Mouse (Mus musculus) lung, adult 2 months (tissue): Measurements from ENCODE around the gene Olfr281. TPM values are rescaled to one million over a fixed set of nuclear protein-coding genes. Genes with fewer than 3 reads are reported as not detected.
A peak's percentile ranks its signal among the peaks of the same experiment; 100 is the strongest.
"Not testable (repeated sequence)": the region's sequence is repeated elsewhere in the genome, so short reads cannot be mapped to it uniquely, and the experiment has no call there.

Experiments used
- DNase-seq: peaks from one replicate; pipeline ENCODE4 v3.0.0; 2022
- H3K4me1 ChIP-seq: fragments of 200-500 bp; 2 replicates; pipeline ENCODE4 v1.6.1; 2011; ENCODE audit warnings: low read length; ENCODE audit not compliant: control insufficient read depth, insufficient read depth
- H3K4me3 ChIP-seq: fragments of 200-500 bp; replicated peaks from 2 replicates; pipeline ENCODE3; 2011; ENCODE audit warnings: low read depth, mild to moderate bottlenecking, control low read depth, low read length; ENCODE audit errors: extremely low read depth
- CTCF ChIP-seq: fragments of 200-500 bp; IDR thresholded peaks from 2 replicates; pipeline ENCODE4 v1.5.1; 2011; ENCODE audit warnings: mild to moderate bottlenecking, low read length, control low read depth; ENCODE audit not compliant: insufficient read depth
- POLR2A ChIP-seq: fragments of 200-500 bp; IDR thresholded peaks from 2 replicates; pipeline ENCODE4 v1.6.1; 2011; ENCODE audit warnings: low read depth, mild to moderate bottlenecking, control low read depth, low read length, borderline replicate concordance; ENCODE audit errors: extremely low read depth
- WGBS: fragments of 180-500 bp; shearing (Covaris S2); methylation state at CpG from one replicate; pipeline ENCODE4 v1.1.7; 2018; 5-methylcytosine and 5-hydroxymethylcytosine counted together
- polyA plus RNA-seq: library from polyadenylated mRNA; depleted of rRNA; stranded (reverse); fragments of >200 nt; gene quantifications from 2 replicates; pipeline ENCODE4 v1.2.3, GENCODE M21; 2012

Gene Olfr281
- polyA plus RNA-seq, 1 experiment, result not detected

GRCm38 (mm10) chr15:98425188-98425587, 27.2 kb upstream of the Olfr281 start:
- Histone ChIP-seq H3K4me3 (no peak overlapping the region), H3K4me1 (no peaks in the 10 kb centered on the region)
- TF ChIP-seq CTCF (no peak), POLR2A (no peak)
- DNase-seq, result no peak
- 82% methylated on average over 7 of the region's 7 CpGs for WGBS

- not testable (repeated sequence) for H3K4me1 ChIP-seq, DNase-seq, H3K4me3 ChIP-seq
- 69% methylated on average over 5 of the region's 5 CpGs for WGBS
These were observed 21.5 kb upstream of the Olfr281 start, which contains the start of gene Olfr282 for GRCm38 (mm10) chr15:98430925-98431324. TSS of gene Olfr282 (plus strand) at chr15:98431225.

DNA sequence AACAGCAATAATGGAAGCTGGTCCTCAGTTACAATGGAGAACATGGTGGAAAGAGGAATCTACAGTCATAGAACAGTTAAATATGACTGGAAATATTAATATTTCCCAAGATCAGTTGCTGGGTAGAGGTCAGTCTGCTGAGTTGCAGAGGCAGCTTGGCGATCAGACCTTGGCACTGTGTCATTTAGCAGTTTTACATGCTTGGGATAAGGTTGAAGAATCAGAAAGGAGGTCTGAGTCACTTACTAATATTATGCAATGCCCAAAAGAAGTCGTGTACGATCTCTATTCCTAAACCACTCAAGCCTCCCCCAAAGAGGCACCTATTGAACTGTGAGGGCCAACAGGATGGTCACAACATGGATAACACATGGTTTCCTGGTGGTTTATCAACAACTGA, 7.8 kb upstream of the Olfr281 start:
- WGBS, result 77% methylated on average over 3 of the region's 3 CpGs
- H3K4me1 ChIP-seq, result no peaks in the 10 kb centered on the region
- no peak overlapping the region for H3K4me3 ChIP-seq
- no peak for TF ChIP-seq POLR2A
- no peak for TF ChIP-seq CTCF
- no peak for DNase-seq

DNA sequence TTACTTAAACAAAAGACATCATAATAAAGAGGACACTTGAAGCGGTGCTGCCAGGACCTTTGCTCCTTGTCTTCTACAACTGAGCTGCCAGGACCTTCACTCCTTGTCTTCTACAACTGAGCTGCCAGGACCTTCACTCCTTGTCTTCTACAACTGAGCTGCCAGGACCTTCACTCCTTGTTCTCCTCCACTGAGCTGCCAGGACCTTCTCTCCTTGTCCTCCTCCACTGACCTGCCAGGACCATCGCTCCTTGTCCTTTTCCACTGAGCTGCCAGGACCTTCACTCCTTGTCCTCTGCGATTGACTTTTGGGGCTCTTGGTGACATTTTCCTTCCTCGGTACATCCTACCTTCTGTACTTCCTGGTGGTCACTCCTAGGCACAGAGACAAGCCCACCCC, 3.9 kb upstream of the Olfr281 start:
- H3K4me1 ChIP-seq, result no peaks in the 10 kb centered on the region; the same call in 1 of the 2 replicates
- H3K4me3 ChIP-seq, result no peak overlapping the region
- TF ChIP-seq CTCF (no peak), POLR2A (no peak)
- WGBS, result 56% methylated on average over 4 of the region's 4 CpGs
- no peak for DNase-seq

GRCm38 (mm10) chr15:98469596-98469995, 17.2 kb downstream of the Olfr281 start, which contains the start of gene OR5BS1P:
TSS of gene OR5BS1P (plus strand) at chr15:98469896.
- 95% methylated on average over 4 of the region's 4 CpGs for WGBS
- H3K4me3 ChIP-seq, result no peak within 1 kb of the TSS
- no peaks in the 10 kb centered on the region for H3K4me1 ChIP-seq
- DNase-seq, result no peak
- no peak for TF ChIP-seq CTCF
- TF ChIP-seq POLR2A, result no peak

GRCm38 (mm10) chr15:98471539-98471938, 19.2 kb downstream of the Olfr281 start:
- Histone ChIP-seq H3K4me3 (no peak overlapping the region), H3K4me1 (no peaks in the 10 kb centered on the region)
- 92% methylated on average over 13 of the region's 13 CpGs for WGBS
- DNase-seq, result no peak
- no peak for TF ChIP-seq POLR2A
- no peak for TF ChIP-seq CTCF

- no peak for DNase-seq
- no peak for TF ChIP-seq CTCF
- no peak for TF ChIP-seq POLR2A
- no peaks in the 10 kb centered on the region for H3K4me1 ChIP-seq
- no peak overlapping the region for H3K4me3 ChIP-seq
- 75% methylated on average over 10 of the region's 10 CpGs for WGBS
These were observed 22.6 kb downstream of the Olfr281 start for GRCm38 (mm10) chr15:98474958-98475357.

GRCm38 (mm10) chr15:98475382-98475781, 23.0 kb downstream of the Olfr281 start:
- peak; percentile 49 for DNase-seq
- TF ChIP-seq POLR2A (no peak), CTCF (peak; percentile 61)
- 44% methylated on average over 10 of the region's 10 CpGs for WGBS

DNA sequence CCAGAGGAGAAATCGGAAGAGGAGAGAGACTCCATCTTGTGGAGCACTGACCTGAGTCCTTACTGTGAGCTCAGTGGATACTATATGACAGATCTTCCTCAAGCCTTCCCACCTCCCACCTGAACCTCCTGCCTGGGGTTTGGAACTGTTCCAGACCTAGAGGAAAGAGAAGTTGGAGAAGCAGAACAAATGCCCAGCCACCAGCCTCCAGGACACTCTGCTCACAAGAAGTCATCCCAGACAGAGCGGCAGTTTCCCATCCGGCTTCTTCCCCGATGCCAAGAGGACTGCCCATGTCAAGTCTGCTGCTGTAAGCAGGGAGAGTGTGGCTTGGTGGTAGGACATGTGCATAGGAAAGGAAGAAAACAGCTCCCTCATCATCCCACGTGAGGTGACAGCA, 23.9 kb downstream of the Olfr281 start:
- Histone ChIP-seq H3K4me3 (no peak overlapping the region), H3K4me1 (no peaks in the 10 kb centered on the region)
- no peak for DNase-seq
- TF ChIP-seq POLR2A, result no peak
- 72% methylated on average over 5 of the region's 5 CpGs for WGBS

More at GRCm38 (mm10) chr15:98475382-98475781, 23.0 kb downstream of the Olfr281 start:
- no peak overlapping the region for H3K4me3 ChIP-seq
- no peaks in the 10 kb centered on the region for H3K4me1 ChIP-seq

GRCm38 (mm10) chr15:98479568-98480102, 27.2 kb downstream of the Olfr281 start:
- no peak for DNase-seq
- Histone ChIP-seq H3K4me3 (no peak overlapping the region), H3K4me1 (peaks cover 11% of the 10 kb centered on the region)
- WGBS, result 79% methylated on average over 7 of the region's 7 CpGs
- TF ChIP-seq POLR2A, result no peak
- no peak for TF ChIP-seq CTCF

- Histone ChIP-seq H3K4me3 (no peak within 1 kb of the TSS), H3K4me1 (peaks cover 11% of the 10 kb centered on the region)
- TF ChIP-seq POLR2A (no peak), CTCF (no peak)
- WGBS, result 39% methylated on average over 3 of the region's 3 CpGs
- DNase-seq, result no peak
These were observed 30.3 kb downstream of the Olfr281 start, which contains the start of gene Lalba for GRCm38 (mm10) chr15:98482701-98483100. TSS of gene Lalba (minus strand) at chr15:98482721.
